Mouse (Mus musculus): ENCODE measurements around the gene Rxrb. TPM values are rescaled to one million over a fixed set of nuclear protein-coding genes. Genes with fewer than 3 reads are reported as not detected.

Gene Rxrb
- total RNA-seq (2023): 107 TPM

GRCm38 (mm10) chr17:34031465-34032173 is at the start of gene Rxrb, which contains the start of gene Slc39a7:
Gene Rxrb (plus strand): TSS chr17:34031812.
Gene Slc39a7 (minus strand): TSS chr17:34031682.

GRCm38 (mm10) chr17:34000150-34000537 is 31.5 kb upstream of the Rxrb start, which contains the start of gene H2-K1:
Gene H2-K1 (minus strand): TSS chr17:34000347.

GRCm38 (mm10) chr17:34024317-34024821 is 7.2 kb upstream of the Rxrb start, which contains the start of gene Ring1:
Gene Ring1 (minus strand): TSS chr17:34024680.

GRCm38 (mm10) chr17:34027656-34028223 is 3.9 kb upstream of the Rxrb start, which contains the start of gene H2-Ke6:
Gene H2-Ke6 (minus strand): TSS chr17:34028060.

GRCm38 (mm10) chr17:34038878-34039561 is 7.4 kb downstream of the Rxrb start, which contains the start of gene Col11a2:
Gene Col11a2 (plus strand): TSS chr17:34039437.

Other genes starting within 250 kb of the Rxrb start
- gene Angptl4, start 250.0 kb upstream of the Rxrb start, total RNA-seq (2023): 0.73 TPM
- 2.0 TPM for gene Kank3, start 221.3 kb upstream of the Rxrb start, total RNA-seq (2023)
- 4,743 TPM for gene Rps28, start 207.2 kb upstream of the Rxrb start, total RNA-seq (2023)
- 141 TPM for gene Ndufa7, start 207.2 kb upstream of the Rxrb start, total RNA-seq (2023)
- 5.4 TPM for gene Cd320, start 188.7 kb upstream of the Rxrb start, total RNA-seq (2023)
- gene Gm7029, start 158.0 kb upstream of the Rxrb start, total RNA-seq (2023): not detected
- 8.8 TPM for gene Kifc1, start 141.2 kb upstream of the Rxrb start, total RNA-seq (2023)
- 0.76 TPM for gene Platr17, start 126.7 kb upstream of the Rxrb start, total RNA-seq (2023)
- gene Daxx, start 122.4 kb upstream of the Rxrb start, total RNA-seq (2023): 59.3 TPM
- 295 TPM for gene Tapbp, start 115.9 kb upstream of the Rxrb start, total RNA-seq (2023)
- 30.9 TPM for gene Zbtb22, start 115.9 kb upstream of the Rxrb start, total RNA-seq (2023)
- gene Rgl2, start 102.3 kb upstream of the Rxrb start, total RNA-seq (2023): 151 TPM
- gene Pfdn6, start 91.5 kb upstream of the Rxrb start, total RNA-seq (2023): 53.9 TPM
- 50.8 TPM for gene Wdr46, start 91.2 kb upstream of the Rxrb start, total RNA-seq (2023)
- gene B3galt4, start 80.3 kb upstream of the Rxrb start, total RNA-seq (2023): 12.2 TPM
- gene Vps52, start 76.0 kb upstream of the Rxrb start, total RNA-seq (2023): 60.4 TPM
- 2,154 TPM for gene Rps18, start 75.8 kb upstream of the Rxrb start, total RNA-seq (2023)
- gene H2-K1, start 31.5 kb upstream of the Rxrb start, total RNA-seq (2023): 5,034 TPM
- 33.7 TPM for gene Ring1, start 7.1 kb upstream of the Rxrb start, total RNA-seq (2023)
- gene H2-Ke6, start 3.8 kb upstream of the Rxrb start, total RNA-seq (2023): 127 TPM
- gene Slc39a7, start 130 bp upstream of the Rxrb start, total RNA-seq (2023): 76.3 TPM
- 34.2 TPM for gene Col11a2, start 7.6 kb downstream of the Rxrb start, total RNA-seq (2023)
- gene H2-Oa, start 60.5 kb downstream of the Rxrb start, total RNA-seq (2023): 18.9 TPM
- gene H2-DMa, start 87.7 kb downstream of the Rxrb start, total RNA-seq (2023): 66.2 TPM
- gene Brd2, start 90.8 kb downstream of the Rxrb start, total RNA-seq (2023): 332 TPM
- gene H2-DMb2, start 111.5 kb downstream of the Rxrb start, total RNA-seq (2023): 84.4 TPM
- gene H2-DMb1, start 121.3 kb downstream of the Rxrb start, total RNA-seq (2023): 38.3 TPM
- gene Tap1, start 155.7 kb downstream of the Rxrb start, total RNA-seq (2023): 157 TPM
- 98.4 TPM for gene Psmb9, start 156.0 kb downstream of the Rxrb start, total RNA-seq (2023)
- gene Psmb8, start 165.9 kb downstream of the Rxrb start, total RNA-seq (2023): 178 TPM
- 125 TPM for gene Tap2, start 171.7 kb downstream of the Rxrb start, total RNA-seq (2023)
- 105 TPM for gene H2-Ob, start 207.1 kb downstream of the Rxrb start, total RNA-seq (2023)
- gene H2-Ab1, start 225.9 kb downstream of the Rxrb start, total RNA-seq (2023): 370 TPM

Data from CD4-positive naive resting alpha-beta T cell, adult 76 days (primary cell).